Mouse (Mus musculus) thymus, adult 2 months (tissue): ENCODE data around the gene Arhgap22. TPM values are rescaled to one million over a fixed set of nuclear protein-coding genes. Genes with fewer than 3 reads are reported as not detected.

ENCODE experiments used
- DNase-seq: peaks from one replicate; pipeline ENCODE4 v3.0.0; 2021
- H3K27ac ChIP-seq: fragments of 200-500 bp; 2 replicates; pipeline ENCODE4 v1.5.1; 2012; ENCODE audit warnings: low read length, control low read depth; ENCODE audit not compliant: control insufficient read depth, insufficient read depth
- H3K27me3 ChIP-seq: fragments of 200-500 bp; 2 replicates; pipeline ENCODE4 v1.6.1; 2012; ENCODE audit warnings: mild to moderate bottlenecking, low read length, moderate library complexity, mixed read lengths; ENCODE audit not compliant: control insufficient read depth, insufficient read depth
- H3K36me3 ChIP-seq: fragments of 200-500 bp; 2 replicates; pipeline ENCODE4 v1.6.1; 2012; ENCODE audit warnings: mild to moderate bottlenecking, low read length, moderate library complexity; ENCODE audit not compliant: control insufficient read depth, insufficient read depth
- H3K4me1 ChIP-seq: fragments of 200-500 bp; replicated peaks from 2 replicates; pipeline ENCODE4 v1.6.1; 2012; ENCODE audit warnings: low read length; ENCODE audit not compliant: control insufficient read depth, insufficient read depth
- H3K4me3 ChIP-seq: fragments of 200-500 bp; 2 replicates; pipeline ENCODE4 v1.5.1; 2012; ENCODE audit warnings: mild to moderate bottlenecking, low read length, control low read depth, moderate library complexity; ENCODE audit not compliant: control insufficient read depth, insufficient read depth
- CTCF ChIP-seq: fragments of 200-500 bp; IDR thresholded peaks from 2 replicates; pipeline ENCODE4 v1.5.1; 2012; ENCODE audit warnings: mild to moderate bottlenecking, control low read depth, low read length, moderate library complexity, borderline replicate concordance; ENCODE audit not compliant: control insufficient read depth, poor library complexity, insufficient read depth; ENCODE audit errors: extremely low read depth
- POLR2A ChIP-seq: fragments of 200-500 bp; IDR thresholded peaks from 2 replicates; pipeline ENCODE4 v1.6.1; 2012; ENCODE audit warnings: mild to moderate bottlenecking, low read length, control low read depth, moderate library complexity; ENCODE audit not compliant: control insufficient read depth, poor library complexity, insufficient read depth; ENCODE audit errors: extremely low read depth
- WGBS: fragments of 180-500 bp; shearing (Covaris S2); methylation state at CpG from one replicate; pipeline ENCODE4 v1.1.7; 2018; 5-methylcytosine and 5-hydroxymethylcytosine counted together
- polyA plus RNA-seq: library from polyadenylated mRNA; depleted of rRNA; stranded (reverse); fragments of >200 nt; gene quantifications from 2 replicates; pipeline ENCODE4 v1.2.3, GENCODE M21; 2012

Gene Arhgap22
- polyA plus RNA-seq, 1 experiment: 16.2 TPM

DNA sequence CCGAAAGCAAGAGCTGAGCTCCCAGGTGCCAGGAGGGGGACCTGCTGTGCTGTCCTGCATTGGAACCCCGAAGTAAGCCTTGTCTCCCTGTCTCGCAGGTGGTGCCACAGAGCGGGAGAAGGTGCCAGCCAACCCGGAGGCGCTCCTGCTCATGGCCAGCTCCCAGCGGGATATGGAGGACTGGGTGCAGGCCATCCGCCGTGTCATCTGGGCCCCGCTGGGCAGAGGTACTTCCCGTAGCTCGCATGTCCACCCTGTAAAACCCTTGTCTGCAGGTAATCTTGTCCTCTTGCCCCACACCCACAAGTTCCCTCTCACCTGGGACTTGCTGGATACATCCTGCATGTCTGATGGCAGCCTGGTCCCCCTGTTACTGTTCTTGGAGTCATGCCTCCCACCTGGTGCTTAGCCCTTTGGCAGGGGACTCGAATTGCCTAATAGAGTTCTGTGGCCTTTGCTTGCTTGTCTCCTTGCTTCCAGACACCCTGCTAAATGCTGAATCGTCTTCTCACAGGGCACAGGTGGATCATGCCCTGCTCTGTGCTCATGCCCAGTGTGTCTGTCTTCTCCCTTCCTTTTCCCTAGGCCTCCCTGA, 129.4 kb downstream of the Arhgap22 start:
- no peaks in the 10 kb centered on the region for H3K36me3 ChIP-seq
- no peaks in the 10 kb centered on the region for H3K27me3 ChIP-seq
- TF ChIP-seq POLR2A: no peak
- TF ChIP-seq CTCF: no peak
- DNase-seq: no peak
- no peak overlapping the region for H3K27ac ChIP-seq
- H3K4me3 ChIP-seq: no peak overlapping the region
- H3K4me1 ChIP-seq: no peaks in the 10 kb centered on the region
- 88% methylated on average over 14 of the region's 14 CpGs for WGBS

DNA sequence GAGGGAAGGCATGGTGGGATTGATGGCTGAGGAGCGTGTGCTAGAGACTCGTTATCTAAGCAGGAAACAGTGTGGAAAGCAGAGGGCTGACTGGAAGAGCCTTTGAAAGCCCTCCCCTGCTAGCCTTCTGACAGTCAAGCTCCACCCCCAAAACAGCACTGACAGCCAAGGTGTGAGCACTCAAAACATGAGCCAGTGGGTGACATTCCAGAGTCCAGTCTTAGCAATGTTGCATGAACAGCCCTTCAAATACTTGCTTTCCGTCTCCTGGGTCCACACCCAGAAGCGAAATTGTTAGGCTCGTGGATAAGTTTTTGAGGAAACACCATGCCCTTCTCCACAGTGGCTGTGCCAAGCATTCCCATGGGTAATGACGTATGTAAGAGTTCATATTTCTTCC, 132.7 kb downstream of the Arhgap22 start:
- no peak overlapping the region for H3K4me3 ChIP-seq
- no peaks in the 10 kb centered on the region for H3K36me3 ChIP-seq
- TF ChIP-seq CTCF: no peak
- TF ChIP-seq POLR2A: no peak
- H3K4me1 ChIP-seq: no peaks in the 10 kb centered on the region
- H3K27ac ChIP-seq: no peak overlapping the region
- peaks cover 3% of the 10 kb centered on the region; the same call in 1 of the 2 replicates for H3K27me3 ChIP-seq
- no peak for DNase-seq
- 56% methylated on average over 6 of the region's 6 CpGs for WGBS

DNA sequence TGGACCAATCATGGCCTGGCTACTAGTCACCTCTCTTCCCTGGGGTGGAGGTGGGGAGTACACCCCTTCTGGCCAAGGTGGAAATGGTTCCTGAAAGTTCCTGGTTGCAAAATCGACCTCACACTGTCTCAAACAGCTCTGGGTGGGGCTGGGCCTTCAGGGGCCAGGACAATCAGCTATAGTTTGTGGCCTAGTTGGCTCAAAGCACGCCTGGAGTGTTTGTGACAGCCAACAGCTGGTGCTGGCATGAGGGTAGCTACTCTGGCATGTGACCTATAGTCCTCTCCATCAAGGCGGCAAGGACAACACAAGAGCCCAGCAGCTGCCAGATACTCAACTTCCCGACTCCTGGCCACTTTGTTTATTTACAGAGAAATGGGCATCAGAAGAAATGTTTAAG, 133.9 kb downstream of the Arhgap22 start:
- 75% methylated on average over 4 of the region's 4 CpGs for WGBS
- H3K36me3 ChIP-seq: no peaks in the 10 kb centered on the region
- no peaks in the 10 kb centered on the region for H3K4me1 ChIP-seq
- no peak overlapping the region for H3K27ac ChIP-seq
- no peak overlapping the region for H3K4me3 ChIP-seq
- H3K27me3 ChIP-seq: peaks cover 3% of the 10 kb centered on the region; the same call in 1 of the 2 replicates
- no peak for TF ChIP-seq CTCF
- no peak for TF ChIP-seq POLR2A
- no peak for DNase-seq

DNA sequence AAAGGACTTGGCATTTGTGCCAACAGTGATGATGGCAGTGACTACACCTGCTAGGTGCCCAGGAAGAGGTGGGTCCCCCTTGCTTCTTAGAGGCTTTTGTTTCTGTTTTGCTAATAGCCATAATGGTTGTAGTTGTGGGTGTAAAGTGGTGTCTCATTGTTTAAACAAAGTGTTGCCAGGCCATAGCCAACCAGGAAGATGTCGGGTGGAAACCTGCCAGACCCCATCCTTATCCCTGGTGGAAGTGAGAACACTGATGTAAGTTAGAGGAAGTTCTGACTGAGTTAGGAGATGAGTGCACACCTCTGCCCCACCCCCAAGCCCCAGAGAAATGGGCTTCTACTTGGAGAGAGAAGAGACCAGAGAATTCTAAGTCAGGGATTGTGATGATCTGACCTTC, 134.3 kb downstream of the Arhgap22 start:
- Histone ChIP-seq H3K36me3 (no peaks in the 10 kb centered on the region), H3K4me1 (no peaks in the 10 kb centered on the region), H3K4me3 (no peak overlapping the region), H3K27ac (no peak overlapping the region), H3K27me3 (peaks cover 3% of the 10 kb centered on the region; the same call in 1 of the 2 replicates)
- no peak for DNase-seq
- TF ChIP-seq POLR2A: no peak
- no peak for TF ChIP-seq CTCF
- 71% methylated on average over 1 of the region's 1 CpGs for WGBS

DNA sequence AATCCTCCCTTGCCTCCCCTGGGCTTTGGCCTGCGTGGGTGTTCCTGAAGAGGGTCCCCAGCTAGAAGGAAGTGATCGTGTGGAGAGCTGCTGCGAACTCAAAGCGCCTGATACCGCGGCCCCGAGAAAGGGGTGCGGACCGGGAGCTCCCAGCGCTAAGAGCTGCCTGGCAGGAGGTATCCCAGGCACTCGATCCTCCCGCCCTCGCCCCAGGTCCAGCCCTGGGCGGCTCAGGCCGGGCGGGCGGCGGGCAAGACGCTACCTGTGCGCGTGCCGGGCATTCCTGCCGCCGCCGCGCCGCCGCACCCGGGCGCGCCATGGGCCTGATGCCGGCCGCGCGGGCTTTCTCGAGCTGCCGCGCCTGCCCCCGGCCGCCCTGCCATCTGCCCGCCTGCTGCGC, 137.2 kb downstream of the Arhgap22 start:
- no peak for DNase-seq
- Histone ChIP-seq H3K27me3 (peaks cover 3% of the 10 kb centered on the region; the same call in 1 of the 2 replicates), H3K36me3 (no peaks in the 10 kb centered on the region), H3K4me3 (no peak overlapping the region), H3K27ac (no peak overlapping the region), H3K4me1 (no peaks in the 10 kb centered on the region; the same call in 1 of the 2 replicates)
- 4% methylated on average over 42 of the region's 42 CpGs for WGBS
- TF ChIP-seq CTCF: no peak
- TF ChIP-seq POLR2A: no peak

DNA sequence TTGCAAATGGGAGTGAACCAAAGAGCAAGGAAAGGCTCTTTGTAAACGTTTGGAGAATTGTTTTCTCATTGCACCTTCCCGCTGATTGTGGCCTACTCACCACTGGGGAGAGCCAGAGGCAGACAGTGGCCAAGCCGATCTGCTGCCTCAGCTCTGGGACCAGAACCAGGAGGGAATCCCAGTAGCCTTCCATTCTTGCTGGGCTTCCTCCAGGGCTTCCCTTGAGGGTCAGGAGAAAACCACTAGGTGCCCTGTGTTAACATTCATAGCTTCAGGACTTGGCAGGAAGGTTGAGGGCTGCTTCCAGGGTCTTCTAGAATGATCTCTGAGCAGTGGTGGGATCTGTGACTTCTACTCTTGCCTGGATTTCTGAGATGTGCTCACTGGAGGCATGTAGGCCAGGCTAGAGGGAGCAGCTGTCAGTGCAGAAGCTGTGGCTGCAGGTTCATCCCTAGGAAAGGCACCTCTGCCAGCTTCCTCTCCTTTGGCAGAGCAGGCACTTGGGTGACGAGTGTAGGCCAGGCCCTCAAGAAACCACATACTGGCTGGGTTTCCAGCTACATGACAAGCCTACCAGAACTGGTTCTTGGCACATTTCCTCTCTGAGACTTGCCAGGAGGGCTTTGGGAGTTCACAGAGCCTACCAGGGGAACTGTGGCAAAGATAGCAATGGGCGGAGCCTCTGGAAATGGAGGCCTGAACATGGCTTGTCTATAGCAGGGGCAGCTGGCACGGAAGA, 138.3 kb downstream of the Arhgap22 start:
- H3K4me1 ChIP-seq: no peaks in the 10 kb centered on the region; the same call in 1 of the 2 replicates
- 87% methylated on average over 6 of the region's 6 CpGs for whole genome bisulfite sequencing
- DNase-seq: no peak
- no peak for TF ChIP-seq POLR2A
- H3K27me3 ChIP-seq: peaks cover 3% of the 10 kb centered on the region; the same call in 1 of the 2 replicates
- H3K27ac ChIP-seq: no peak overlapping the region
- no peak overlapping the region for H3K4me3 ChIP-seq
- no peaks in the 10 kb centered on the region for H3K36me3 ChIP-seq
